Mouse (Mus musculus) left cerebral cortex, postnatal 36 days (tissue): ENCODE results near the gene Sly. TPM values are rescaled to one million over a fixed set of nuclear protein-coding genes. Genes with fewer than 3 reads are reported as not detected.
"Not testable (repeated sequence)": the region's sequence is repeated elsewhere in the genome, so short reads cannot be mapped to it uniquely, and the experiment has no call there.

Experiments
- DNase-seq, 2 experiments: peaks; one replicate each; pipeline ENCODE4 v3.0.0; 2021 to 2022; ENCODE audit warnings: low spot score in 2 of 2, mixed read lengths in 1 of 2
- intact Hi-C: fragments of 180-260 bp; cut with DNase I; formaldehyde crosslinking; loops from one replicate; pipeline ENCODE4 v1.15.1; 2025
- total RNA-seq, 2 experiments: library from RNA; stranded (reverse); gene quantifications; 2 replicates each; pipeline ENCODE4 v1.2.3; 2021

Gene Sly
- not detected for total RNA-seq

DNA sequence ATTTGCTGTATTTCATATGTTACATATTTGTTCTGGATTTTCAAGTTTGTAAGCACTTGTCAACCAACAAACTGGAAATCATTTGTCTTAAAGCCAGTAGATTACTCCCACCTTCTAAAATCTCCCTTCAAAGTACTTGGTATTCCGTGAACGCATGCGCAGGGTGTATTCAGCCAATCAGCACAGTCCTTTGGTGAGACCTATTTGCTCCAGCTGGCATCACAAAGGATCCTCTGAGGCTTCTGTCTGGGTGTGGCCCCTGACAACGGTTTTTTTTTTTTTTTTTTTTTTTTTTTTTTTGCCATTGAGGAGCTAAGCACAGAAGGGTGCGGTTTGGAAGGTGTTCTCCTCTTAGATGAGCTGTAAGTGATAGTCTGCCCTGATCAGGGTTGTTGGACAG, at the start of gene Sly:
Gene Sly, plus strand, starts transcription at position 301 of the 400 bp plus-strand sequence.
- DNase-seq, intact Hi-C loops: not testable (repeated sequence)
